Mouse (Mus musculus) frontal cortex, adult 2 months (tissue): Measurements from ENCODE around the gene Olfr632. TPM values are rescaled to one million over a fixed set of nuclear protein-coding genes. Genes with fewer than 3 reads are reported as not detected.
"Not testable (repeated sequence)": the region's sequence is repeated elsewhere in the genome, so short reads cannot be mapped to it uniquely, and the experiment has no call there.

Experiments
- DNase-seq, 2 experiments: peaks; one replicate each; pipeline ENCODE4 v3.0.0; 2022; ENCODE audit warnings: low spot score in 1 of 2; ENCODE audit errors: extremely low spot score in 1 of 2
- polyA plus RNA-seq: library from polyadenylated mRNA; depleted of rRNA; stranded (reverse); fragments of >200 nt; gene quantifications from 2 replicates; pipeline ENCODE4 v1.2.3, GENCODE M21; 2012; rRNA removed

Olfr632 gene
- polyA plus RNA-seq: not detected in 2 replicates

GRCm38 (mm10) chr7:103934264-103934663 is at the start of gene Olfr632:
TSS of gene Olfr632 (plus strand) at chr7:103934347.
- DNase-seq: no peak

DNA sequence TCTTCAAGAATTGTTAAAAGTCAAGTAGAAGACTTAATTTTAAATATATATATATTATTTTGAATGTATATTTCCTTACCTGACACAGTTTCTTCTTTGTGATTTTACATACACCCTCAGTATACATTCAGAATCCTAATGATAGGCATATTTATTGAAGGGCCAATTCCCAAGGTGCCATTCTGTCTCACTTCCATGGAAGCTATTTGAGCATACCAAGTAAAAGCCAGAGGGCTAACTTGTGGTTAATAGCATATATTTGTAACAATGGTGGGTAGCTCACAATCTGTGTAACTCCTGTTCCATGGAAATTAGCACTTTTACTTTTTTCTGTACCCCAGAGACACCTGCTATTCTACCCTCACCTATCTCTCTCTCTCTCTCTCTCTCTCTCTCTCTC is 48.0 kb upstream of the Olfr632 start, which contains the start of gene Olfr66:
Gene Olfr66, minus strand, starts transcription at position 101 of the 400 bp plus-strand sequence.
- DNase-seq: no peak

- DNase-seq: no peak
These were observed 39.8 kb upstream of the Olfr632 start, which contains the start of gene Olfr64 for GRCm38 (mm10) chr7:103894385-103894784. TSS of gene Olfr64 (minus strand) at chr7:103894485.

GRCm38 (mm10) chr7:103903187-103903586 is 31.0 kb upstream of the Olfr632 start, which contains the start of gene Olfr65:
TSS of gene Olfr65 (plus strand) at chr7:103903487.
- no peak for DNase-seq

GRCm38 (mm10) chr7:103910047-103910446 is 24.1 kb upstream of the Olfr632 start:
- no peak for DNase-seq

DNA sequence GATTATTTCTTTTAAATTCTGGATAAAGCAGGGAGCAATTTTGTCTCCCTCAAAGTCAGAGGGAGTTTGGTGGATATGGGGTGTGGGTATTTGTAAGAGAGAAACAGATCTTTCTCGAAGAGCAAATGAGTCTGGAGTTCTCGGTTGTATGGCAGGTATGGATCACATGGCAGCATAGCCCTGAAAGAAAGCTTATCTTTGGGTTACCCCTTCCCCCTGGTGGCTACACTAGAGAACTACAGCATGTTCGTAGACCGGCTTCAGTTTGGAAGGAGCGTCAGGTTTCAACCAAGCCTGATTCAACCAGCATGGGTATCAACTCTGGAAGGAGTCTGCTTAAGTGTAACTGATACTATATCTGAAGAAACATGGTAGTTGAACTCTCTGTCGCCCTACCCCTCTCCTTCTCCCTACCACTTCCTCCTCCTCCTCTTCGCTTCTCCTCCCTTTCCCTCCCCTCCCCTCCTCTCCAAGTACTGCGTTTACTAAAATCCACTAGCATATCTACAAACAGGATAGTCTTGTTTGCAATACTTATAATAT is 21.1 kb upstream of the Olfr632 start:
- DNase-seq: no peak

- no peak for DNase-seq
These were observed 18.8 kb upstream of the Olfr632 start for GRCm38 (mm10) chr7:103915338-103915737.

DNA sequence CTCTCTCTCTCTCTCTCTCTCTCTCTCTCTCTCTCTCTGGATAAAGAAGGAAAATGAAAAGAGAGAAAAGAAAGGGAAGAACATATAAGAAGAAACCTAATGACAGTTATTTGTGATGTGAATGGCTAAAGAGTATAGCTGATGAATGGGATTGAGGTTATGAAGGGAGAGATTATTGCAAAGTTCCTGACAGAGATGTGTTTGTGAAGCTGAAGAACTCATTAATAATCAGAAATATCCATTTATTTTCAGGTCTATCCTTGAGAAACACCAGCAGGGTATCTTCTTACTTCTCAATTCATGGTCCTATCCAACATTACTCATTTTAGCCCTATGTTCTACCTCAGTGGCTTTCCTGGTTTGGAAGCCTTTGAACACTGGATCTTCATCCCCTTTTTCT is 5.6 kb upstream of the Olfr632 start, which contains the start of gene Olfr631:
Gene Olfr631, plus strand, starts transcription at position 301 of the 400 bp plus-strand sequence.
- no peak for DNase-seq

DNA sequence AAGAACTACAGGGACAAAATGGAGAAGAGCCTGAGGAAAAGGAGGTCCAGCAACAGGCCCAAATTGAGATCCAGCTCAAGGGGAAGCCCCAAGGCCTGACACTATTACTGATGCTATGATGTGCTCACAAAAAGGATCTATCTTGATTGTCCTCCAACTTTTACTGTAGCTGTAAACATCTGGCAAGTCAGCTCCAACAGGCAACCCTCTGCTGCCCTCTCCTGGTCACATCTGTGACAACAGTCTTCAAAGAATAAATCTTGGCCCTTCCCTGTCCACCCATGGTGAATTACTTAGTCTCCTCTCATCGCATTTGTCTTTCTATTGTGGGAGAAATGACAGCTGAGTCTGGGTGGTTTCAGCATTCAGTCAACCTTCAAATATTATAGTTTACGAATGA is 8.6 kb downstream of the Olfr632 start:
- peak in 1 of 2 experiments; percentile 42 for DNase-seq

DNA sequence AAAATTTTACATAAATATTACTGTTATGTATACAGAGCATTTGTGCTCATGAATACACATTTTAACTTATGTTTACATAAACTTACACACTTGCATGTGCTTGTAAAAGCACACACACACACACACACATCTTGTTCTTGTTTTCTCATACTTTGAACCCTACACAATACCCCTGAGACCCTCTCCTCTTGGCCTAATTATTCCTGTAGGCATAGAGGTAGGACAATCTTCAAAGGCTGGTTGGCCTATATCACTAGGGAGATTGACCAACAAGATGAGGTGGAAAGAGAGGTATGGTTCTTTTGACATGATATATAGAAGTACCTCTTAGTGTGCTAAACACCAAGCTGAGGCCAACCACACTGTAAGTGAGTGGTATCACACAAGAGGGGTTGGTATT is 10.0 kb downstream of the Olfr632 start, which contains the start of gene Olfr633:
Gene Olfr633, plus strand, starts transcription at position 301 of the 400 bp plus-strand sequence.
- DNase-seq: no peak

GRCm38 (mm10) chr7:103966873-103967272 is 32.7 kb downstream of the Olfr632 start:
- DNase-seq: not testable (repeated sequence)

DNA sequence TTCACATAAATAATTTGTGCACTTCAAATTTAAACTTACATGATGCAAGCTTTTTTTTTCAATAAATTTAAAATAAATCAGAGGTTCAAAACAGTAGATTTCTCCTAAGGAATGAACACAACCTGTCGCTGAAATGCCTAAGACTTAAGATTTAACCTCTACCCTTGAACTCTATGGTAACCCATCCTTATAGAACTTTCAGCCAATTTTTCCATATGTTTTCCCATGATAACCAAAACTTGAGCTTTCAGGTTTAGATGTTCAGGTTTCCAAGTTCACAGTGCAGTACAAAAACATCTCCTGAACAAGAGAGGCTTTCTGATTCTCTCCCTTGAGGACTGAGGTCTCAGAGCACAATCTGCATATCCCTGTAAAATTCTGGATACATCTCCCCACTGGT is 36.7 kb downstream of the Olfr632 start, which contains the start of gene Olfr635:
Gene Olfr635, plus strand, starts transcription at position 301 of the 400 bp plus-strand sequence.
- no peak for DNase-seq

GRCm38 (mm10) chr7:103971782-103972181 is 37.6 kb downstream of the Olfr632 start:
- no peak for DNase-seq

Other genes with a start within 250 kb of the Olfr632 start
- gene Olfr243, start 219.7 kb upstream of the Olfr632 start, polyA plus RNA-seq: not detected in 2 replicates
- not detected in 2 replicates for gene Olfr628, start 204.0 kb upstream of the Olfr632 start, polyA plus RNA-seq
- not detected in 2 replicates for gene Olfr629, start 189.4 kb upstream of the Olfr632 start, polyA plus RNA-seq
- not detected in 2 replicates for gene Olfr630, start 177.0 kb upstream of the Olfr632 start, polyA plus RNA-seq
- gene Olfr69, start 162.8 kb upstream of the Olfr632 start, polyA plus RNA-seq: not detected in 2 replicates
- gene Olfr68, start 154.6 kb upstream of the Olfr632 start, polyA plus RNA-seq: not detected in 2 replicates
- gene Olfr67, start 142.5 kb upstream of the Olfr632 start, polyA plus RNA-seq: not detected in 2 replicates
- 66.4 and 91.1 TPM in 2 replicates for gene Hbb-bt, start 120.4 kb upstream of the Olfr632 start, polyA plus RNA-seq
- 468 and 610 TPM in 2 replicates for gene Hbb-bs, start 106.3 kb upstream of the Olfr632 start, polyA plus RNA-seq
- gene Hbb-bh2, start 93.8 kb upstream of the Olfr632 start, polyA plus RNA-seq: not detected in 2 replicates
- 2.1 and 9.1 TPM in 2 replicates for gene Hbb-bh1, start 91.2 kb upstream of the Olfr632 start, polyA plus RNA-seq
- 20.5 and 59.2 TPM in 2 replicates for gene Hbb-y, start 81.1 kb upstream of the Olfr632 start, polyA plus RNA-seq
- not detected in 2 replicates for gene Olfr66, start 48.1 kb upstream of the Olfr632 start, polyA plus RNA-seq
- not detected in 2 replicates for gene Olfr64, start 39.9 kb upstream of the Olfr632 start, polyA plus RNA-seq
- gene Olfr65, start 30.9 kb upstream of the Olfr632 start, polyA plus RNA-seq: not detected in 2 replicates
- not detected in 2 replicates for gene Olfr631, start 5.5 kb upstream of the Olfr632 start, polyA plus RNA-seq
- gene Olfr633, start 10.1 kb downstream of the Olfr632 start, polyA plus RNA-seq: not detected in 2 replicates
- gene Olfr635, start 36.8 kb downstream of the Olfr632 start, polyA plus RNA-seq: not detected in 2 replicates
- not detected in 2 replicates for gene Olfr638, start 64.4 kb downstream of the Olfr632 start, polyA plus RNA-seq
- gene Olfr639, start 83.0 kb downstream of the Olfr632 start, polyA plus RNA-seq: not detected in 2 replicates
- gene Olfr640, start 91.2 kb downstream of the Olfr632 start, polyA plus RNA-seq: 0.11 TPM in 1 of 2 replicates, not detected in the other
- not detected in 2 replicates for gene Olfr641, start 101.1 kb downstream of the Olfr632 start, polyA plus RNA-seq
- gene Olfr642, start 118.3 kb downstream of the Olfr632 start, polyA plus RNA-seq: not detected in 2 replicates
- not detected in 2 replicates for gene 4930516K23Rik, start 127.1 kb downstream of the Olfr632 start, polyA plus RNA-seq
- gene Olfr644, start 137.5 kb downstream of the Olfr632 start, polyA plus RNA-seq: 0.02 TPM in 1 of 2 replicates, not detected in the other
- gene Olfr645, start 151.1 kb downstream of the Olfr632 start, polyA plus RNA-seq: not detected in 2 replicates
- not detected in 2 replicates for gene Olfr646, start 170.5 kb downstream of the Olfr632 start, polyA plus RNA-seq
- gene Ubqln5, start 195.5 kb downstream of the Olfr632 start, polyA plus RNA-seq: not detected in 2 replicates
- gene Olfr643, start 203.1 kb downstream of the Olfr632 start, polyA plus RNA-seq: not detected in 2 replicates
- not detected in 2 replicates for gene Ubqln3, start 208.9 kb downstream of the Olfr632 start, polyA plus RNA-seq
- gene Ubqlnl, start 216.2 kb downstream of the Olfr632 start, polyA plus RNA-seq: not detected in 2 replicates
- gene Olfm5, start 230.5 kb downstream of the Olfr632 start, polyA plus RNA-seq: 0.06 and 0.82 TPM in 2 replicates
- gene Olfr648, start 249.0 kb downstream of the Olfr632 start, polyA plus RNA-seq: 0.08 and 0.16 TPM in 2 replicates